Mouse (Mus musculus): ENCODE results near the gene Rbms3.

The Rbms3 gene

GRCm38 (mm10) chr9:116748857-116749584 lies 880.7 kb downstream of the Rbms3 start:
- no peak for DNase-seq (ENCODE audit: low read depth)

- no peak for DNase-seq (ENCODE audit: low read depth)
Measured at GRCm38 (mm10) chr9:116748346-116748745, 881.4 kb downstream of the Rbms3 start.

- DNase-seq (ENCODE audit: low read depth), result no peak
Measured at GRCm38 (mm10) chr9:116746871-116747270, 882.8 kb downstream of the Rbms3 start.

- no peak for DNase-seq (ENCODE audit: low read depth)
Measured at GRCm38 (mm10) chr9:116737786-116738185, 891.9 kb downstream of the Rbms3 start.

- DNase-seq (ENCODE audit: low read depth), result no peak
Measured at GRCm38 (mm10) chr9:116729172-116729571, 900.5 kb downstream of the Rbms3 start.

- no peak for DNase-seq (ENCODE audit: low read depth)
Measured at GRCm38 (mm10) chr9:116728655-116729054, 901.1 kb downstream of the Rbms3 start.

GRCm38 (mm10) chr9:116728093-116728492 lies 901.6 kb downstream of the Rbms3 start:
- no peak for DNase-seq (ENCODE audit: low read depth)

- no peak for DNase-seq (ENCODE audit: low read depth)
Measured at GRCm38 (mm10) chr9:116724581-116724980, 905.1 kb downstream of the Rbms3 start.

- DNase-seq (ENCODE audit: low read depth), result no peak
Measured at GRCm38 (mm10) chr9:116703119-116703518, 926.6 kb downstream of the Rbms3 start.

- DNase-seq (ENCODE audit: low read depth), result no peak
Measured at GRCm38 (mm10) chr9:116702611-116703010, 927.1 kb downstream of the Rbms3 start.

GRCm38 (mm10) chr9:116701511-116702179 lies 928.1 kb downstream of the Rbms3 start:
- DNase-seq (ENCODE audit: low read depth), result no peak

- DNase-seq (ENCODE audit: low read depth), result no peak
Measured at GRCm38 (mm10) chr9:116688615-116689014, 941.1 kb downstream of the Rbms3 start.

GRCm38 (mm10) chr9:116677142-116677541 lies 952.6 kb downstream of the Rbms3 start:
- DNase-seq (ENCODE audit: low read depth), result no peak

GRCm38 (mm10) chr9:116676445-116676844 lies 953.3 kb downstream of the Rbms3 start:
- peak; percentile 17 for DNase-seq (ENCODE audit: low read depth)

- DNase-seq (ENCODE audit: low read depth), result no peak
Measured at GRCm38 (mm10) chr9:116674191-116674590, 955.5 kb downstream of the Rbms3 start.

GRCm38 (mm10) chr9:116661026-116661425 lies 968.7 kb downstream of the Rbms3 start:
- no peak for DNase-seq (ENCODE audit: low read depth)

- peak; percentile 25 for DNase-seq (ENCODE audit: low read depth)
Measured at GRCm38 (mm10) chr9:116659936-116660335, 969.8 kb downstream of the Rbms3 start.

GRCm38 (mm10) chr9:116657141-116657540 lies 972.6 kb downstream of the Rbms3 start:
- no peak for DNase-seq (ENCODE audit: low read depth)

GRCm38 (mm10) chr9:116651414-116651813 lies 978.3 kb downstream of the Rbms3 start:
- DNase-seq (ENCODE audit: low read depth), result no peak

- DNase-seq (ENCODE audit: low read depth), result no peak
Measured at GRCm38 (mm10) chr9:116649955-116650354, 979.8 kb downstream of the Rbms3 start.

GRCm38 (mm10) chr9:116649086-116649792 lies 980.5 kb downstream of the Rbms3 start:
- no peak for DNase-seq (ENCODE audit: low read depth)

GRCm38 (mm10) chr9:116644616-116645015 lies 985.1 kb downstream of the Rbms3 start:
- DNase-seq (ENCODE audit: low read depth), result no peak

- no peak for DNase-seq (ENCODE audit: low read depth)
Measured at GRCm38 (mm10) chr9:116640302-116640679, 989.4 kb downstream of the Rbms3 start.
